Mouse (Mus musculus) hindbrain, embryonic 14.5 days (tissue): ENCODE results near the gene Bcl2l10. TPM values are rescaled to one million over a fixed set of nuclear protein-coding genes. Genes with fewer than 3 reads are reported as not detected.

ENCODE experiments used
- ATAC-seq: fragments of 200-750 bp; cut with Nextera tagmentation; 2 replicates; pipeline ENCODE4 v1.8.0; 2017; ENCODE audit warnings: moderate number of reproducible peaks, mild to moderate bottlenecking, moderate TSS enrichment, moderate library complexity; ENCODE audit not compliant: low FRiP score
- DNase-seq: peaks from one replicate; pipeline ENCODE4 v3.0.0-alpha.2; 2015; ENCODE audit warnings: low spot score
- H3K27ac ChIP-seq: fragments of 300-500 bp; sonication (generic); 2 replicates; pipeline ENCODE4 v1.5.1; 2014; ENCODE audit warnings: mild to moderate bottlenecking, moderate library complexity
- H3K27me3 ChIP-seq: fragments of 300-500 bp; sonication (generic); 2 replicates; pipeline ENCODE4 v1.6.1; 2014; ENCODE audit warnings: mild to moderate bottlenecking, low read length, mixed read lengths; ENCODE audit not compliant: control insufficient read depth, insufficient read depth
- H3K36me3 ChIP-seq: fragments of 300-500 bp; sonication (generic); replicated peaks from 2 replicates; pipeline ENCODE4 v1.6.1; 2014; ENCODE audit not compliant: control insufficient read depth, insufficient read depth
- H3K4me1 ChIP-seq: fragments of 300-500 bp; sonication (generic); replicated peaks from 2 replicates; pipeline ENCODE4 v1.6.1; 2014; ENCODE audit warnings: antibody characterized with exemption, low read length, mixed read lengths; ENCODE audit not compliant: control insufficient read depth, insufficient read depth
- H3K4me2 ChIP-seq: fragments of 300-500 bp; sonication (generic); replicated peaks from 2 replicates; pipeline ENCODE4 v1.6.1; 2014; ENCODE audit warnings: mild to moderate bottlenecking, moderate library complexity
- H3K4me3 ChIP-seq: fragments of 300-500 bp; sonication (generic); replicated peaks from 2 replicates; pipeline ENCODE4 v1.5.1; 2014; ENCODE audit warnings: mild to moderate bottlenecking, low read length
- H3K9ac ChIP-seq: fragments of 300-500 bp; sonication (generic); 2 replicates; pipeline ENCODE4 v1.6.1; 2014
- H3K9me3 ChIP-seq: fragments of 300-500 bp; sonication (generic); 2 replicates; pipeline ENCODE4 v1.6.1; 2016; ENCODE audit warnings: low read length; ENCODE audit not compliant: control insufficient read depth
- WGBS: fragments of 180-500 bp; shearing (Covaris S2); extraction: QIAGEN DNeasy Blood & Tissue Kit; methylation state at CpG from one replicate; pipeline ENCODE4 v1.1.7; 2014; 5-methylcytosine and 5-hydroxymethylcytosine counted together
- polyA plus RNA-seq: library from polyadenylated mRNA; unstranded; fragments of >200 nt; fragmentation: Nextera tagmentation; extraction: Ambion mirVana; gene quantifications from 2 replicates; pipeline ENCODE4 v1.2.1, GENCODE M21; 2014

Gene Bcl2l10
- polyA plus RNA-seq, 1 experiment from 2014 or later = not detected

DNA sequence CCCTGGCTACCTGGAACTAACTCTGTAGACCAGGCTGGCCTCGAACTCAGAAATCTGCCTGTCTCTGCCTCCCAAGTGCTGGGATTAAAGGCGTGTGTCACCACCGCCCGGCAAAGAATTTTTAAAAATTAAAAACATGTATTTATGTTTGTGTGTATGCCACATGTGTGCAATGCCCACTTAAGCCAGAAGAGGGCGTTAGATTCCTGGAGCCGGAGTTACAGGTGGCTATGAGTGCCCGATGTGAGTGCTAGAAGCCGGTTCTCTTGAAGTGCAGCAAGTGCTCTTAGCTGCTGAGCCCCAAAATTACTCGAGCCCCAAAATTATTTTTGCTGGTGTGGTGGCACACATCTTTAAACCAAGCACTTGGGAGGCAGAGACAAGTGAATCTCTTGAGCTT, 36.2 kb downstream of the Bcl2l10 start:
- no peaks in the 10 kb centered on the region for H3K9me3 ChIP-seq
- 83% methylated on average over 9 of the region's 9 CpGs for WGBS

DNA sequence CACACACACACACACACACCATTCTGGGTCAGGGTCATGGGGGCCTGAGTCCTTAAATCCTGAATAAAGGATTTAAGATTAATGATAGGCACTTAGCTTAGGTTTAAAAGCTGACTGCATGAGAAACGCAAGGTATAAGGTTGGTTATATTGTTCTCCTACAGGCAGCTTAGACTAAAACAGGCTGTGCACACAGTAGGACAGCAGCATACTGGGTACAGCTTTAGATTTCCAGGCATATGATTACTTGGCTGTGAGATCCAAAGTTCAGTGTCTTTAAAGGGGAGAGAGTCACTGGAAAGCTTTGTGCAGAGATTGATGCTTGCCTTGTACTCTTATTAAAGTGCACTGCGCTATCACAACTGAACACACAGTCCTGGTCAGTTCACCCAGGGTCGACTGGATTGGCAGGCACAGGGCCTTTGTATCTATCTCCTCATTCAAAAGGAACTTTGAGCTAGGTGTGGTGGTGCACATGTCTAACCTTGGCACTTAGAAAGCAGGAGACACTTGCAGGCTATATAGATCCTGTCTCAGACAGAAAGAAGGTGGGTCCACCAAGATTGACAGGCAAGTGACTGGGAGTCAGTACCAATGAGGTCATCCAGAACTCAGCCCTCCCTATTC, 36.9 kb downstream of the Bcl2l10 start:
- H3K36me3 ChIP-seq = peaks cover 38% of the 10 kb centered on the region
- H3K27ac ChIP-seq = no peak overlapping the region
- H3K4me2 ChIP-seq = no peak overlapping the region
- H3K27me3 ChIP-seq = no peaks in the 10 kb centered on the region
- no peaks in the 10 kb centered on the region for H3K4me1 ChIP-seq
- H3K4me3 ChIP-seq = no peak overlapping the region
- ATAC-seq (no peak), DNase-seq (no peak)
- H3K9me3 ChIP-seq = no peaks in the 10 kb centered on the region
- no peak overlapping the region for H3K9ac ChIP-seq
- 82% methylated on average over 3 of the region's 3 CpGs for WGBS

More for the DNA sequence above, 36.2 kb downstream of the Bcl2l10 start:
- Histone ChIP-seq H3K36me3 (peaks cover 31% of the 10 kb centered on the region), H3K4me3 (no peak overlapping the region), H3K27ac (no peak overlapping the region), H3K4me1 (no peaks in the 10 kb centered on the region), H3K9ac (no peak overlapping the region), H3K27me3 (no peaks in the 10 kb centered on the region), H3K4me2 (no peak overlapping the region)
- ATAC-seq (no peak), DNase-seq (no peak)

DNA sequence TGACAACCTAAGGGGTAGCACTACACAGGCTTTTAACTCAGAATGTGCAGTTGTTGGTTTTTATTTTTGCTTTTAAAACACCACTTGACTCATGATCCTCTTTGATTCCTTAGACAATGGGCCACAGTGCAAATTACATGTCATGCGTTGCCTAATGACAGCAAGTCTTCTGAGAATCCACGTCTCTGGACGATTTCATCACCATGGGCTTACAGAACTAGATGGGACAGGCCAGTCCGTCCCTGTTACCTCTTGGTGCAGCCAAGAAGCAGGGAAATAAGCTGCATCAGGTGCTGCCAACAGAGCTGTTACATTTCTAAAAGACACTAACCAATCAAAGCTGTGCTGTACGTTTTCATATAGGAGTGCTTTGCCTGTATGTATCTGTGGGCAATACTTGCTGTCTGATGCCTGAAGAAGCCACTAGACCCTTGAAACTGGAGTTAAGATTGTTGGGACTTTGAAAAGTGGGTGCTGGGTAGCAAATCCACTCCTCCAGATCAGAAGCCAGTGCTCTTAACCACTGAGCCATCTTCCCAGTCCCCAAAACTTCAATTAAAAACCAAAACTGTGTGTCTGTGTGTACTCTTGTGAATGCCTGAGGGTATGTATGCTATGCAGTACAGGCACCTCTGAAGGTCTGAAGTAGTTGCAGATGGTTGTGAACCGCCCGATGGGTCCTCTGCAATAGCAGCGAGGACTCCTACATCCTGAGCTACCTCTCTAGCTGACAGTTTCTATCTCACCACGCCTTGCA, 37.8 kb downstream of the Bcl2l10 start:
- Histone ChIP-seq H3K27ac (no peak overlapping the region), H3K9ac (no peak overlapping the region), H3K27me3 (no peaks in the 10 kb centered on the region), H3K4me3 (no peak overlapping the region), H3K36me3 (peaks cover 47% of the 10 kb centered on the region), H3K4me1 (no peaks in the 10 kb centered on the region), H3K9me3 (no peaks in the 10 kb centered on the region), H3K4me2 (no peak overlapping the region)
- 83% methylated on average over 9 of the region's 9 CpGs for WGBS
- ATAC-seq (no peak), DNase-seq (no peak)

DNA sequence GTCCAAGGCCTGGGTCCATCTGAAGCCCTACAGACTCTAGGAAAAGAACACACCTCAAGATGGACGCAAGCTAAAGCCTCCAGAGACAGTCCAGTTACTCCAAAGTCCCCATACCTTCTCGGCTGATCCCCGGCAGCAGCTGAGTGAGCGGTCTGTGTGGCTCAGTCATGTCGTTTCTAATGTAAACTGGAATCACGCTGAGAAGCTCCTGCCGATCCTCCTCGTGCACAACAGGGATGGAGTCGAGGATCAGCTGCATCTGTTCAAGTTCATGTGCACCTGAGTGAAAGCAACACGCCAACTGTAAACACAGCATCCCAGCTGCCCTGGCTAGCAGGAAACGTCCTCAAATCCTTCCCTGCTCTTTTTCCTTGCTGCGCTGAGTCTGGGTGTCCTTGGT, 45.7 kb downstream of the Bcl2l10 start:
- Histone ChIP-seq H3K27me3 (no peaks in the 10 kb centered on the region), H3K9ac (no peak overlapping the region), H3K27ac (no peak overlapping the region), H3K4me3 (no peak overlapping the region), H3K9me3 (no peaks in the 10 kb centered on the region), H3K4me1 (no peaks in the 10 kb centered on the region), H3K36me3 (peaks cover 96% of the 10 kb centered on the region), H3K4me2 (no peak overlapping the region)
- 77% methylated on average over 12 of the region's 12 CpGs for WGBS
- ATAC-seq (no peak), DNase-seq (no peak)

DNA sequence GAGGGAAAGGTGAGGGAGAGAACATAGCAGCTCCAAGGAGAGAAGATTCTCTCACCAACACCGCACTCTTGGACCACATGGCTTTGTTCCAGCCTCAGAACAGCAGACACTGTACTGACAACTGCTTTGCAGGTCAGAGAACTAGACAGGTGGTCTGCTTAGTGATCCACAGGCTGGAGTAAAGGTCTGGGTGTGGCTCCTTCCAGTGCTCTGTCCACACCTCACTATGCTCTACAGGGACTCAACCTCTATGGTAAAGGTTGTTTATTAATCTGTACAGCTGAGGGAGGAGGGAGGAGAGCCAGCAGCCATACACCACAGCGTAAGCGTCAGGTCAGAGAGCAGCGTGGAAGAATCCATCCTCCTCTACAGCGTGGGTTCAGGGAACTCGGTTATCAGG, 48.4 kb downstream of the Bcl2l10 start:
- Histone ChIP-seq H3K9ac (no peak overlapping the region), H3K4me1 (0 out of 2 replicates have a peak, but pooled peaks cover 3% of the 10 kb centered on the region), H3K27ac (no peak overlapping the region), H3K4me3 (no peak overlapping the region), H3K36me3 (peaks cover 72% of the 10 kb centered on the region), H3K9me3 (no peaks in the 10 kb centered on the region), H3K4me2 (no peak overlapping the region), H3K27me3 (no peaks in the 10 kb centered on the region)
- DNase-seq (no peak), ATAC-seq (no peak)
- WGBS = 94% methylated on average over 6 of the region's 6 CpGs

DNA sequence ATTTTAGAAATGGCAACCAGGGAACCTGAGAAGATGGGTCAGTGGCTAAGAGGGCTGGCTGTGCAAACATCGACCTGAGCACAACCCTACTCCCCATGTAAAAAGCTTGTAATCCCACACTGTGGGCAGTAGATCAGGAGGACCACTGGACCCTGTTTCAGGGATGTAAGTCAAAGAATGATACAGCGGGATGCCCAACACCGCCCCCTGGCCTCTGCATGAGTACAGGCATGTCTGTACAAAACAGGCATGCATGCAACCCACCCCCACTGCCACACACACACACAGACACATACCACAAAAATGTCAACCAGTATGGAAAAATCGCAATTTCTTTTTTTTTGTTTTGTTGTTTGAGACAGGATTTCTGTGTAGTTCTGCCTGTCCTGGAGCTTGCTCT, 51.5 kb downstream of the Bcl2l10 start:
- Histone ChIP-seq H3K4me3 (no peak overlapping the region), H3K27me3 (no peaks in the 10 kb centered on the region), H3K9me3 (no peaks in the 10 kb centered on the region), H3K4me2 (no peak overlapping the region), H3K27ac (no peak overlapping the region), H3K36me3 (peaks cover 42% of the 10 kb centered on the region), H3K4me1 (peaks cover 5% of the 10 kb centered on the region; the same call in 1 of the 2 replicates), H3K9ac (no peak overlapping the region)
- ATAC-seq (no peak), DNase-seq (no peak)
- 100% methylated on average over 4 of the region's 4 CpGs for WGBS

DNA sequence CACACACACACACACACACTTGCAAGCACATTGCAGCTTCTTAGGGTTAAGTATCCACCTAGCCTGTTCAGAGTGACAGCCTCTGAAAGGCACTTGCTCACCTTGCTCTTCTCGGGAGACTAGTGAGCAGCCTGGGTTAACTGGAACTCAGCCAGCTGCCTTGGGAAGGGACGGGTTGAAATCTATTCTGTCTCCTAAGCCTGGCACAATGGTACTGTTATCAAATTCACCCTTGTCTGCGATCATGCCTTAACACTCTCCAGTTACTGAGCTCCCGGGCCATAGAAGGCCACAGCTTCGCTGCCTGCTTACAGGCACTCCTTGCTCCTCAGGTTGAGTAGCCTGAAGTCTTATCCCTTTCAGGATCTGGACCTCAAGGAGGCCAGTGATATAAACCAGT, 53.1 kb downstream of the Bcl2l10 start:
- Histone ChIP-seq H3K9ac (no peak overlapping the region), H3K27ac (no peak overlapping the region), H3K4me1 (peaks cover 15% of the 10 kb centered on the region; the same call in 1 of the 2 replicates), H3K27me3 (no peaks in the 10 kb centered on the region), H3K4me2 (no peak overlapping the region), H3K4me3 (no peak overlapping the region), H3K36me3 (peaks cover 28% of the 10 kb centered on the region), H3K9me3 (no peaks in the 10 kb centered on the region)
- DNase-seq (no peak), ATAC-seq (no peak)
- 74% methylated on average over 5 of the region's 5 CpGs for WGBS

Other genes starting within 250 kb of the Bcl2l10 start
- 0.34 and 0.54 TPM in 2 replicates for gene Myo5c, start 115.7 kb upstream of the Bcl2l10 start, polyA plus RNA-seq
- 89.7 and 94.9 TPM in 2 replicates for gene Gnb5, start 41.5 kb upstream of the Bcl2l10 start, polyA plus RNA-seq
- gene Mapk6, start 62.2 kb downstream of the Bcl2l10 start, polyA plus RNA-seq = 185 and 192 TPM in 2 replicates
- 36.1 and 36.9 TPM in 2 replicates for gene Leo1, start 93.8 kb downstream of the Bcl2l10 start, polyA plus RNA-seq
- gene Tmod3, start 211.9 kb downstream of the Bcl2l10 start, polyA plus RNA-seq = 66.2 and 75.2 TPM in 2 replicates